Mouse (Mus musculus) cerebellum, adult 2 months (tissue): Measurements from ENCODE around the gene Abhd16a. TPM values are rescaled to one million over a fixed set of nuclear protein-coding genes. Genes with fewer than 3 reads are reported as not detected.
A peak's percentile ranks its signal among the peaks of the same experiment; 100 is the strongest.

Experiments used
- DNase-seq, 2 experiments: peaks; one replicate each; pipeline ENCODE4 v3.0.0; 2021
- H3K27ac ChIP-seq: fragments of 200-500 bp; 2 replicates; pipeline ENCODE4 v1.5.1; 2012; ENCODE audit warnings: low read length, control low read depth, inconsistent platforms; ENCODE audit not compliant: insufficient read depth
- H3K27me3 ChIP-seq: fragments of 200-500 bp; 2 replicates; pipeline ENCODE4 v1.6.1; 2012; ENCODE audit warnings: inconsistent platforms, mild to moderate bottlenecking, low read length, moderate library complexity; ENCODE audit not compliant: control insufficient read depth, insufficient read depth
- H3K4me1 ChIP-seq: fragments of 200-500 bp; 2 replicates; pipeline ENCODE4 v1.6.1; 2011; ENCODE audit warnings: low read length; ENCODE audit not compliant: control insufficient read depth, insufficient read depth
- H3K4me3 ChIP-seq: fragments of 200-500 bp; replicated peaks from 2 replicates; pipeline ENCODE3; 2011; ENCODE audit warnings: mild to moderate bottlenecking, low read depth, low read length, control low read depth; ENCODE audit not compliant: insufficient read depth
- CTCF ChIP-seq: fragments of 200-500 bp; IDR thresholded peaks from 2 replicates; pipeline ENCODE4 v1.5.1; 2011; ENCODE audit warnings: low read depth, mild to moderate bottlenecking, control low read depth, low read length, moderate library complexity, borderline replicate concordance; ENCODE audit not compliant: insufficient read depth
- POLR2A ChIP-seq: fragments of 200-500 bp; IDR thresholded peaks from 2 replicates; pipeline ENCODE4 v1.6.1; 2011; ENCODE audit warnings: low read length, control low read depth, borderline replicate concordance; ENCODE audit not compliant: insufficient read depth
- WGBS: fragments of 180-500 bp; shearing (Covaris S2); methylation state at CpG from one replicate; pipeline ENCODE4 v1.1.7; 2018; 5-methylcytosine and 5-hydroxymethylcytosine counted together
- polyA plus RNA-seq: library from polyadenylated mRNA; depleted of rRNA; stranded (reverse); fragments of >200 nt; gene quantifications from 2 replicates; pipeline ENCODE4 v1.2.3, GENCODE M21; 2012

Gene Abhd16a
- polyA plus RNA-seq, 1 experiment, result 337 TPM

GRCm38 (mm10) chr17:35133517-35133916 lies 44.5 kb downstream of the Abhd16a start:
- H3K27ac ChIP-seq, result no peak overlapping the region
- WGBS, result 88% methylated on average over 7 of the region's 7 CpGs
- no peaks in the 10 kb centered on the region for H3K27me3 ChIP-seq
- H3K4me3 ChIP-seq, result no peak overlapping the region
- TF ChIP-seq POLR2A (no peak), CTCF (no peak)
- no peak for DNase-seq
- H3K4me1 ChIP-seq, result peaks cover 2% of the 10 kb centered on the region

GRCm38 (mm10) chr17:35134801-35135590 lies 45.9 kb downstream of the Abhd16a start, which contains the start of gene Bag6:
Gene Bag6, plus strand, starts transcription at chr17:35135178.
- Histone ChIP-seq H3K4me3 (peak within 1 kb of the TSS; percentile 91), H3K27me3 (no peaks in the 10 kb centered on the region), H3K27ac (peak within 1 kb of the TSS; percentile 96), H3K4me1 (peaks cover 4% of the 10 kb centered on the region; the same call in 1 of the 2 replicates)
- no peak for TF ChIP-seq CTCF
- TF ChIP-seq POLR2A, result peak; percentile 70
- DNase-seq, result peak; percentile 93 to 98
- under 1% methylated on average over 66 of the region's 66 CpGs for WGBS

GRCm38 (mm10) chr17:35135591-35136320 lies 46.7 kb downstream of the Abhd16a start:
- DNase-seq, result no peak
- peaks cover 4% of the 10 kb centered on the region; the same call in 1 of the 2 replicates for H3K4me1 ChIP-seq
- TF ChIP-seq CTCF, result no peak
- TF ChIP-seq POLR2A, result no peak
- WGBS, result under 1% methylated on average over 43 of the region's 43 CpGs
- no peaks in the 10 kb centered on the region for H3K27me3 ChIP-seq
- H3K4me3 ChIP-seq, result peak overlapping the region; percentile 91
- H3K27ac ChIP-seq, result peak overlapping the region; percentile 96

- Histone ChIP-seq H3K27ac (no peak overlapping the region), H3K4me3 (no peak overlapping the region), H3K27me3 (no peaks in the 10 kb centered on the region), H3K4me1 (peaks cover 4% of the 10 kb centered on the region; the same call in 1 of the 2 replicates)
- TF ChIP-seq CTCF (no peak), POLR2A (no peak)
- DNase-seq, result no peak
- 78% methylated on average over 3 of the region's 3 CpGs for WGBS
These were observed 50.2 kb downstream of the Abhd16a start for GRCm38 (mm10) chr17:35139269-35139668.

- WGBS, result 71% methylated on average over 16 of the region's 16 CpGs
- Histone ChIP-seq H3K4me3 (no peak overlapping the region), H3K27me3 (no peaks in the 10 kb centered on the region), H3K27ac (no peak overlapping the region), H3K4me1 (peaks cover 4% of the 10 kb centered on the region; the same call in 1 of the 2 replicates)
- no peak for TF ChIP-seq POLR2A
- TF ChIP-seq CTCF, result no peak
- no peak for DNase-seq
These were observed 51.5 kb downstream of the Abhd16a start for GRCm38 (mm10) chr17:35140490-35140996.

- 70% methylated on average over 6 of the region's 6 CpGs for WGBS
- TF ChIP-seq POLR2A, result no peak
- no peak for TF ChIP-seq CTCF
- Histone ChIP-seq H3K4me1 (peaks cover 4% of the 10 kb centered on the region; the same call in 1 of the 2 replicates), H3K27me3 (no peaks in the 10 kb centered on the region), H3K4me3 (no peak overlapping the region), H3K27ac (no peak overlapping the region)
- no peak for DNase-seq
These were observed 52.9 kb downstream of the Abhd16a start for GRCm38 (mm10) chr17:35141971-35142370.

- Histone ChIP-seq H3K27me3 (no peaks in the 10 kb centered on the region), H3K27ac (no peak overlapping the region), H3K4me1 (no peaks in the 10 kb centered on the region), H3K4me3 (no peak overlapping the region)
- 74% methylated on average over 5 of the region's 5 CpGs for WGBS
- DNase-seq, result no peak
- TF ChIP-seq CTCF, result no peak
These were observed 57.1 kb downstream of the Abhd16a start for GRCm38 (mm10) chr17:35146139-35146538.

- no peaks in the 10 kb centered on the region for H3K27me3 ChIP-seq
- no peaks in the 10 kb centered on the region for H3K4me1 ChIP-seq
- no peak for DNase-seq
- no peak overlapping the region for H3K4me3 ChIP-seq
- TF ChIP-seq POLR2A, result no peak
- no peak for TF ChIP-seq CTCF
- WGBS, result 60% methylated on average over 3 of the region's 3 CpGs
- H3K27ac ChIP-seq, result no peak overlapping the region
These were observed 58.3 kb downstream of the Abhd16a start for GRCm38 (mm10) chr17:35147348-35147747.
